Mouse (Mus musculus) midbrain, embryonic 14.5 days (tissue): ENCODE measurements around the gene 4930505A04Rik. TPM values are rescaled to one million over a fixed set of nuclear protein-coding genes. Genes with fewer than 3 reads are reported as not detected.

Experiments
- ATAC-seq: fragments of 200-750 bp; cut with Nextera tagmentation; 2 replicates; pipeline ENCODE4 v1.8.0; 2017; ENCODE audit warnings: moderate number of reproducible peaks, moderate library complexity; ENCODE audit not compliant: low FRiP score, low TSS enrichment
- DNase-seq: peaks from one replicate; pipeline ENCODE4 v3.0.0-alpha.2; 2015
- H3K27ac ChIP-seq: fragments of 300-500 bp; sonication (generic); replicated peaks from 2 replicates; pipeline ENCODE4 v1.5.1; 2014; ENCODE audit warnings: mild to moderate bottlenecking, low read depth, low read length, moderate library complexity
- H3K27me3 ChIP-seq: fragments of 300-500 bp; sonication (generic); 2 replicates; pipeline ENCODE4 v1.6.1; 2014; ENCODE audit warnings: low read length, control low read depth, mixed read lengths; ENCODE audit not compliant: control insufficient read depth, insufficient read depth
- H3K36me3 ChIP-seq: fragments of 300-500 bp; sonication (generic); 2 replicates; pipeline ENCODE4 v1.6.1; 2014; ENCODE audit warnings: low read length, control low read depth; ENCODE audit not compliant: control insufficient read depth, insufficient read depth
- H3K4me1 ChIP-seq: fragments of 300-500 bp; sonication (generic); 2 replicates; pipeline ENCODE4 v1.6.1; 2014; ENCODE audit warnings: mild to moderate bottlenecking, antibody characterized with exemption, low read length, control low read depth; ENCODE audit not compliant: control insufficient read depth, insufficient read depth
- H3K4me2 ChIP-seq: fragments of 300-500 bp; sonication (generic); 2 replicates; pipeline ENCODE4 v1.6.1; 2014; ENCODE audit warnings: mild to moderate bottlenecking, low read length, moderate library complexity
- H3K4me3 ChIP-seq: fragments of 300-500 bp; sonication (generic); replicated peaks from 2 replicates; pipeline ENCODE4 v1.5.1; 2014; ENCODE audit warnings: low read depth, low read length
- H3K9ac ChIP-seq: fragments of 300-500 bp; sonication (generic); replicated peaks from 2 replicates; pipeline ENCODE4 v1.6.1; 2014; ENCODE audit warnings: mild to moderate bottlenecking, low read length, moderate library complexity
- H3K9me3 ChIP-seq: fragments of 300-500 bp; sonication (generic); 2 replicates; pipeline ENCODE4 v1.6.1; 2016; ENCODE audit warnings: low read length, control low read depth, mixed read lengths; ENCODE audit not compliant: control insufficient read depth
- WGBS: fragments of 180-500 bp; shearing (Covaris S2); extraction: QIAGEN DNeasy Blood & Tissue Kit; methylation state at CpG from one replicate; pipeline ENCODE4 v1.1.7; 2014; 5-methylcytosine and 5-hydroxymethylcytosine counted together
- polyA plus RNA-seq: library from polyadenylated mRNA; unstranded; fragments of >200 nt; fragmentation: Nextera tagmentation; extraction: Ambion mirVana; gene quantifications from 2 replicates; pipeline ENCODE4 v1.2.1, GENCODE M21; 2014

Gene 4930505A04Rik
- 0.24 and 0.32 TPM in 2 replicates for polyA plus RNA-seq

GRCm38 (mm10) chr11:30471751-30472593, at the start of gene 4930505A04Rik:
TSS of gene 4930505A04Rik (minus strand) at chr11:30471827.
- WGBS, result 9% methylated on average over 17 of the region's 17 CpGs
- ATAC-seq, result peak; percentile 97
- no peaks in the 10 kb centered on the region for H3K27me3 ChIP-seq

GRCm38 (mm10) chr11:30517133-30517532, 45.5 kb upstream of the 4930505A04Rik start:
- Histone ChIP-seq H3K4me2 (no peak overlapping the region), H3K4me3 (no peak overlapping the region), H3K4me1 (no peaks in the 10 kb centered on the region), H3K9me3 (no peaks in the 10 kb centered on the region), H3K27me3 (no peaks in the 10 kb centered on the region), H3K36me3 (no peaks in the 10 kb centered on the region), H3K27ac (no peak overlapping the region), H3K9ac (no peak overlapping the region)
- WGBS, result 96% methylated on average over 2 of the region's 2 CpGs
- no peak for DNase-seq
- ATAC-seq, result no peak

More at GRCm38 (mm10) chr11:30471751-30472593, at the start of gene 4930505A04Rik:
- Histone ChIP-seq H3K4me3 (peak within 1 kb of the TSS; percentile 47), H3K4me1 (peaks cover 11% of the 10 kb centered on the region; the same call in 1 of the 2 replicates), H3K9me3 (no peaks in the 10 kb centered on the region), H3K36me3 (no peaks in the 10 kb centered on the region), H3K4me2 (peak within 1 kb of the TSS; percentile 83), H3K9ac (peak within 1 kb of the TSS; percentile 65), H3K27ac (peak within 1 kb of the TSS; percentile 80)
- peak; percentile 98 for DNase-seq

GRCm38 (mm10) chr11:30508178-30508577, 36.6 kb upstream of the 4930505A04Rik start:
- H3K36me3 ChIP-seq, result no peaks in the 10 kb centered on the region
- ATAC-seq (no peak), DNase-seq (no peak)

GRCm38 (mm10) chr11:30498738-30499355, 27.2 kb upstream of the 4930505A04Rik start:
- Histone ChIP-seq H3K9me3 (no peaks in the 10 kb centered on the region), H3K9ac (no peak overlapping the region), H3K4me3 (no peak overlapping the region), H3K27me3 (no peaks in the 10 kb centered on the region), H3K36me3 (no peaks in the 10 kb centered on the region), H3K27ac (no peak overlapping the region), H3K4me1 (no peaks in the 10 kb centered on the region), H3K4me2 (no peak overlapping the region)
- ATAC-seq, result no peak
- DNase-seq, result no peak
- WGBS, result 72% methylated on average over 3 of the region's 3 CpGs

More at GRCm38 (mm10) chr11:30508178-30508577, 36.6 kb upstream of the 4930505A04Rik start:
- Histone ChIP-seq H3K27me3 (no peaks in the 10 kb centered on the region), H3K9ac (no peak overlapping the region), H3K9me3 (no peaks in the 10 kb centered on the region), H3K4me2 (no peak overlapping the region), H3K27ac (no peak overlapping the region), H3K4me3 (no peak overlapping the region), H3K4me1 (no peaks in the 10 kb centered on the region)
- WGBS, result 86% methylated on average over 4 of the region's 4 CpGs

GRCm38 (mm10) chr11:30497151-30497550, 25.5 kb upstream of the 4930505A04Rik start:
- ATAC-seq (no peak), DNase-seq (no peak)
- Histone ChIP-seq H3K27ac (no peak overlapping the region), H3K36me3 (no peaks in the 10 kb centered on the region), H3K4me3 (no peak overlapping the region), H3K27me3 (no peaks in the 10 kb centered on the region), H3K4me2 (no peak overlapping the region), H3K9me3 (no peaks in the 10 kb centered on the region), H3K4me1 (no peaks in the 10 kb centered on the region), H3K9ac (no peak overlapping the region)
- 60% methylated on average over 2 of the region's 2 CpGs for WGBS

- Histone ChIP-seq H3K4me2 (no peak overlapping the region), H3K4me3 (no peak overlapping the region), H3K27me3 (no peaks in the 10 kb centered on the region), H3K4me1 (no peaks in the 10 kb centered on the region), H3K9ac (no peak overlapping the region), H3K36me3 (no peaks in the 10 kb centered on the region), H3K27ac (no peak overlapping the region), H3K9me3 (no peaks in the 10 kb centered on the region)
- DNase-seq (no peak), ATAC-seq (no peak)
Observed at GRCm38 (mm10) chr11:30491515-30492260, 20.1 kb upstream of the 4930505A04Rik start.

GRCm38 (mm10) chr11:30488183-30488582, 16.6 kb upstream of the 4930505A04Rik start:
- Histone ChIP-seq H3K4me1 (no peaks in the 10 kb centered on the region), H3K27me3 (no peaks in the 10 kb centered on the region), H3K4me3 (no peak overlapping the region), H3K4me2 (no peak overlapping the region), H3K9ac (no peak overlapping the region), H3K27ac (no peak overlapping the region), H3K36me3 (no peaks in the 10 kb centered on the region), H3K9me3 (no peaks in the 10 kb centered on the region)
- 75% methylated on average over 10 of the region's 10 CpGs for WGBS
- DNase-seq (no peak), ATAC-seq (no peak)

- no peak for ATAC-seq
- WGBS, result 95% methylated on average over 4 of the region's 4 CpGs
Observed at GRCm38 (mm10) chr11:30483286-30483685, 11.7 kb upstream of the 4930505A04Rik start.

More at GRCm38 (mm10) chr11:30483286-30483685, 11.7 kb upstream of the 4930505A04Rik start:
- no peak overlapping the region for H3K4me2 ChIP-seq
- H3K4me1 ChIP-seq, result no peaks in the 10 kb centered on the region
- H3K4me3 ChIP-seq, result no peak overlapping the region
- no peak overlapping the region for H3K9ac ChIP-seq
- no peaks in the 10 kb centered on the region for H3K27me3 ChIP-seq
- DNase-seq, result no peak
- H3K36me3 ChIP-seq, result no peaks in the 10 kb centered on the region
- no peaks in the 10 kb centered on the region for H3K9me3 ChIP-seq
- H3K27ac ChIP-seq, result no peak overlapping the region
